Mouse (Mus musculus): ENCODE measurements around the gene Fgfr2.

- TF ChIP-seq CTCF (IDR thresholded peaks at IDR 0.05; ENCODE audit: control insufficient read depth, insufficient read depth, insufficient replicate concordance, low read depth, low read length) (no peak), POLR2A (IDR thresholded peaks at IDR 0.05; ENCODE audit: control insufficient read depth, low read depth, low read length) (no peak)
Measured at GRCm38 (mm10) chr7:132015193-132015592, 1108.0 kb downstream of the Fgfr2 start.
